Mouse (Mus musculus) ES-CJ7 (cell line): ENCODE measurements around the gene Cep57l1.

Experiments
- DNase-seq: peaks from one replicate; pipeline ENCODE4 v3.0.0; 2011; ENCODE audit warnings: low read depth, low spot score

Gene Cep57l1

DNA sequence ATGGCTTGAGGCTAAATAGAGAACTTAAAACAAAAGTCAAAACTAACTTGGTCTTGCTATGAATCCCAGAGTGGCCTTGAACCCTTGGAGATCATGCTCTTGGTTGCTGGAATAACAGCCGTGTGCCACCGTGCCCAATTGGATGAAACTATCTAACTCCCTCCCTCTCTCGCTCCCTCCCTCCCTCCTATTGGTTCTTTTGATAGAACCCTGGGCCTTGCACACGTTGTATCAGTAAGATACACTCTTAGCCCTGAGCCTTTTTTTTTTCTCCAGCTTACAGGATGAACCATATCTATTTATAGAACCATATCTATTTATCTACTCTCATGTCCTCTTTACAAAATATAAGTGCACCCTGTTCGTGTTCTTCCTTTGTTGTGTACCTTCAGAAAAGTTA is 6.8 kb upstream of the Cep57l1 start:
- DNase-seq = peak; percentile 62

DNA sequence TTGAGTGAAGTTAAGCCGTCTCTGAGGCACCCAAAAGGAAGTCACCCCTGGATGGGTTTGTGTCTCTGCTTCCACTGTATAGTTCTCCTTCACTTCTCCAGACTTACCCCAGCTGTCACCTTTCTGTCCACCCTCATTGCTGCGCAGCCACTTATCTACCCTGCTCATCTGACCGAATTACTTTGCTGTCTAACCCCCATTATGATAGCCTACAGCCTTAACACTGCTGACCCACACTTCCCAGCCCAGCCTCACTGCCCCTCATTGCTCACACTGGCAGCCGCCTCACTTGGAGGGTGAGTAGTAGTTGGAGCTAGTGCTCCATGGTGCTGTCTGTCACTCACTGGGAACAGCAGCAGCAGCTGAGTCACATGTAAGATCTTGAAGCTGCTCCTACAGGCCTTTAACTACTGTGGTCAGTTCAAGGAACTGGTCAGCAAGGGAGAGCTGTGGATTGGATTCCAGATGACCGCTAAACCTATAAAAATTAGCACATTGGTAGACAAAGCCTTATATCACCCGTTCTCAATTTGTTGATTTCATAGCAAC is 4.7 kb upstream of the Cep57l1 start:
- DNase-seq = no peak

DNA sequence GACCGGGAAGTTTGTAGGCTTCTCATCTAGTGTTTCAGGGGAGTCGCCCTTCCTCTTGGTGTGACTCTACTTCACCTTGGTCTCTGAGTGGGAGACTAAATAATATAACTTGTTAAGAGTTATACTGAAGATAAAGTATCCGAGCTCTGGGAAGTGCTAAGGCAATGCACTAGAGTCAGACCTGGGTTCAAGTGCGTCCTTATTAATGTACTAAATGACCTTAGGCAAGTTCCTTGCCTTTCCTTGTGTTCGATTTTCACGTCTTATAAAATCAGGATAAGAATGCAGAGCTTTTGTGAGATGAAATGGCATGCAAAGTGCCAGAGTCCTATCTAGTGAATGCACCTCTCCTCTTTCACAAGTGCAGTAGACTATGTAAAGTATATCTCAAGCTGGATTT is 2.9 kb upstream of the Cep57l1 start:
- no peak for DNase-seq

DNA sequence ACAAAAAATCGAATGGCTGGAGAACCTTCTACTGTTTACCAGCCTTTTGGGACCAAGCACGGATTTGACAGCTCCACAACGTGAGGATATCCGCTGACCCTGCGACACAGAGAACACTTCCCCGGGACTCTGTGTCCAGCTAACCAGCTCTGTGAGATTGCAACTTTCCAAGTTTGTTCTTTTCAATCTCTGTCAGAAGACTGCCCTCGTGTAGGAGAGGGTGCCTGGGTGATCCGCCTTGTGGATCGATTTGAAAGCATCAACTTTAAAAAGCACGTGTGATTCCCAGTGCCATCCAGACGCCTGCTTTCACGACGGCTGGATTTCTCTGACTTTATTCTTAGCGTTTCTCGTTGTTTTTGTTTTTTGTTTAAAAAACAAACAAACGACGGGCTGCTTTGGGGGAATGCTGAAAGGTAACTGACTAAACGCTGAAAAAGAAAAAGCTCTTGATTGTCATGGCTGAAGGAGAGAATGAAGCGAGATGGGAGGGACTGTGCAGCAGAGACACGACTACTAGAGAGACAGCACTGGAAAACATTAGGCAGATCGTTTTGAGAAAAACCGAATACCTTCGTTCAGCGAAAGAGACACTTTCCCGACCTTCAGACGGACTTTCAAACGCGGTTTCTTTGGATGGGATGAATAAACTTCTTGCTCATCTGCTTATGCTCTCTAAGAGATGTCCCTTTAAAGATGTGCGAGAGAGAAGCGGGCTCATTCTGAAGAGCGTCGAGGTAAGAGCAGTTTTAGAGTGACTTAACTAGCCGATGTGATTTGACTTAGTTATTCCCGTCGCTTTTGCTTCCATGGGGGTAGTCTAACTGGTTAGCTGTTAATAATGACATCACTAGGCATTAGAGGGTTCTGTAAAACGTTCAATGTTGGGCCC is 1.1 kb upstream of the Cep57l1 start:
- no peak for DNase-seq

DNA sequence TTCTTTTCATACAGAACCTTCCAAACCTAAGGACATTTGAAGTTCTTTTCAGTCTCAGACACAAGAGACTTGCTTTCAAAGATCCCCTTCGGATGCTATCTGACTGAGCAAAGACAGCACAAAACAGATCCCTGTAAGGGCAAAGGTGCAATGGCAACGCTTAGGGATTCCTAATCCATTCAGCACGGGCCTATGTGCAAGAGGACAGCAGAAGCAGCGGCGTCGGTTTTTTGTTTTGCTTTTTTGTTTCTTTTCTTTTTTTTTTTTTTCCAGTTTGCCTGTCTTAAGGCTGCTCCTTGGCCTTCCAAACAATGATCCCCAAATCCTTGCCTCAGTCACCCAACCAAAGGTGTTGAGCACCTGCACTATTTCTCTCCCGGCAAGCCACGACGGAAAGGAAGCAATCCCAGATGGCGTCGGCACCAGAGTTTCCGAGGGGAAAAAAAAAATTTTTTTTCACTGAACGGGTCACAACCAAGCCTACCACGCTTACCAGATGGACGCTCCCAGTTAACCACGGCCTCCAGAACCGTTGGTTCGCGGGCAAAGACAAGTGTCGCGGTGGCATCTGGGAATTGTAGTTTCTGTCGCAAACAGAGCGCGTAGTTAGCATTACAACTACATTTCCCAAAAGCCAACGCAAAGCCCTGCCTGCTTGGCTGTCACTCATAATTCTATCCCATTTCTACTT is 446 bp downstream of the Cep57l1 start:
- DNase-seq = peak; percentile 96

DNA sequence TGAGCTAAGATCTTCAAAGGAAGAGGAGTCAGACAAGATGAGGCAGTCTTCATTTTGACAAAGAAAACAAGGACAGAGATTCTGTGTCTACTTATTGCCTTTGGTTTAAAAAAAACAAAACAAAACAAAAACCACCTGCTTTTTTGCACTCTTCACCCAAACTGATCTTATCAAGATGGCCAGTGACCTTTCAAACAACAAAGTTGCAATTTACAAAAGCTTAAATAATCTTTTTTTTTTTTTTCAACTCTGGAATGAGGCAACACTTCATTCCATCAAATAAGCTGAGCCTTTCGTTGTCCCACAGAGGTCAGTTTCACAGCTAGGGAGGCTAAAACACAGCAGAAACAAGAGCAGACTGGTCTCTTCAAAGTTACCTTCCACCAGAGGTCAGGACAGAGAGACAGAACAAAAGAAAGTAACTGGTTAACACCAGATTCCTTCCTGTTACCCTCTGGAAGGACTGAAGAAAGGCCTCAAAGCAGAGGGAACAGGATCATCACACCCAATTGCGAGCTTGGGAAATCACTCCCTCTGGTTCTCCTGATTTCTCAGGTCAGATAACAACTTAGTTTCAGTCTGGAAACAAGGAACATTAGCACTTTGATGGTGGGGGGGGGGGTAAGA is 3.8 kb downstream of the Cep57l1 start:
- peak; percentile 81 for DNase-seq

DNA sequence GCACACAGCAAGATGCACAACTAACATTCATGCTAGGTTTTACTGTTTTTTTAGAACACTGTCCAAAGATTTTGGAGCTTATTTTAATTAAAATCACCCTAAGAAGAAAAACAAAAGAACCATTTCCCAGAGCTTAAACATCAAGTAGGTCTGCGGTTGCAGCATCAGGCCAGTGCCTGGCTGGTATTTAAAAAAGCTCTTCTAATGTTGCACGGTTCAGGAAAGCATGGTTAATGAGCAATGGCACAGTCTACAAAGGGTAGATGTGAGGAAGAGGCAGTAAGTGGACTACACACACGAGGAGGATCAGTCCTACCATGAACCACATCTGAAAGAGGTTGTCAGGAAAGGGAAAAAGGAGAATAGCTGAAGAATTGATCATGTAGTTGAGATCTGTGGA is 5.0 kb downstream of the Cep57l1 start:
- no peak for DNase-seq

DNA sequence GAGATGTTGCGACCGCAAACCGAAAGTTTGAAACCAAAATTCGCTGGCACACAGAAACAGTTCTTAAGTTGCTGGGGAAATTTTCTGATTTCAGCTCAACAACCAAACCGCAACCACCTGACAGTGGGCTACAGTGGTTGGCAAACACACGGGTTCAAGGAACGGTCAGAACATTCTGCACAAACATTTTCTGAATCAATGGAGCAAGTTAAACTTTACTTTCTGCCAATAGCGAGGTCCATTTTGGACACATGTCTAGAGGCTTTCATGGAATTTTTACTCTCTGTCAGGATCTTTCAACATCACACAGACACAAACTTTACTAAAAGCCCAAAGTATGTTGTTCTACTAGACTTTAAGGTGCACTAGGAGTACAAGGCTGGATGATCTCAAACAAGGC is 6.2 kb downstream of the Cep57l1 start:
- no peak for DNase-seq

DNA sequence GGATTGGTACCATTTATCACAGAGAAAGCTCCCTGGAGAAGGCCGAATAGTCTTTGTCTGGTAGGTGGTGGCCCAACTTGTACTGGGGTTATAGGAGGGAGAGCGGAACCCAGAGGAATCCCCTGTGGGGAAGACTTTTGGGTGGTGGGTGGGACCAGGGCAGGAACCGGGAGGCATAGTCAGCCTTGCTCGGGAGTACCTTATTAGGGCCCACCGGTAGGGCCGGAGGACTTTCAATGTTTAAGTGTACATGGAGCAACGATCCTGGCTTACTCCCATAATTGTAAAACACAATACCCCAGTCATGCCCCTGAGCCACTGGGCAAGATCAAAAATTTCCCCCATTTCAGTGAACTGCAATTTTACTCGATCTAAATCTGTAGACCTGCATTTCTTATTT is 12.4 kb downstream of the Cep57l1 start:
- DNase-seq = no peak

DNA sequence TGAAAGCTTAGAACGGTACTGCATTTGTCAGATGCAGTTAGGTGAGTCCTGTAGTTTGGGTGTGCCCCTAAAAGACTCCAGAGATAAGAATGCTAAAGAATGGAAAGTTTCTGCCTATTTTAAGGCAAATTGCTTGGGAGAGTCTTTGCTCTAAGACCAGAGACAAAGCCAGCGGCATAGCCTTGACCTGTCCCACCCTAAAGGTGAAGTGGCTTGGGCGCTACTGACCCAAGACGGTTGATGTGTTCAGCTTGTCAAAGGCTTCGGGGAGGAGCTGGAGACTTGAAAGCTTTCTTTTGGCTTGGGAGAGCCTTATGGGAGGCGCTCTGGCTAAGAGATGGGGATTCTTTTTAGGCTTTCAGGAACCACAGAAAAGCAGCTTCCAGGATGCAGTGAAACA is 17.3 kb downstream of the Cep57l1 start:
- peak; percentile 98 for DNase-seq

DNA sequence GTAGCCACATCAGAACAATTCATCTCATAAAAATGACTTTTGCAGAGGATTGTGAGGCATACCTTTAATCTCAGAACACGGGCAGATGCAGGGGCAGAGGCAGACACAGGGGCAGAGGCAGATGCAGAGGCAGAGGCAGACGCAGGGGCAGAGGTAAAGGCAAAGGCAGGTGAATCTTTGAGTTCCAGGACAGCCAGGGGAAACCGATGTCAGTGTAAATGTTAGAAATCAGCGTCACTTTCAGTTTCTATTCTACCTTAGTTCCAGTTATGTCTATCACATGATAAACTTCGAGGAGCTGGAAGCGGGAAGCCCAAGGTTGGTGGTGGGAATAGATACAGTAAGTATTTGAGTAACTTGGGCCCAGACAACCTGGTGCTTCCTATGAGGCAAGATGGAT is 42.4 kb downstream of the Cep57l1 start:
- DNase-seq = no peak

DNA sequence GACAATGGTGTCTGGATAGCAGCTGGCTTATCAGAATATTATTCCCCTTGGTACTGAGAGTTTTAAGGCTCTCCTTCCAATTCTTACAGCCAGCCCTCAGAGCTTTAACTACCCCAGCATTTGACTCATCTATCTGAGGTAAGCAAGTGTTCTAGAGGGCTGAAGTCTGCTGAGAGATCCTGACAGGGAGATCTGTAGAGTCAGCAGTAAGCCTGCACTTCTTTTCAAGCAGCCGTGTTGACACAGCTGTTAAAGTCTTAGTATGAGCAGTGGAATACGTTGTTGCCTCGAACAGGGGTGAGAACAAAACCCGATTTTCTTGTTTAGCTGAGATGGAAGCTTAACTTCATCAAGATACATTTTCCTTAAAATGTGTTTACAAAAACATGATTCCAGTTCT is 43.4 kb downstream of the Cep57l1 start:
- no peak for DNase-seq

DNA sequence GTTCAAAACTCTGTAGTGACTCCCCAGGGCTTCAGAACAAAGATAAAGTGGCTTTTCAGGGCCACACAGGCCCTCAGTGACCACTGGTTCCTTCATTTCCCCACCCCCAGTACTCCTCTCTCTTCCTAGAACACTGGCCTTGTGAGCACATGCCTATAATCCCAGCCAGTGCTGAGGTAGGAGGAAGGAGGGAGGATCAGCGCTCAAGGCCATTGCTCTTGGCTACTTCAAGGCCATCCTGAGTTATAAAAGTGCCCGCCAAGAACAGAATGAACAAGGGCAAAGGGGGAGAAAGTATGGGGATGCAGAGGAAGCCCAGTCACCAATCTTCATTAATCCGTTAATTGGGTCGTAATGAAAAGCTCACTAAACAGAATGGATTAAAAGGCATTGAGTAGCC is 44.1 kb downstream of the Cep57l1 start:
- no peak for DNase-seq

DNA sequence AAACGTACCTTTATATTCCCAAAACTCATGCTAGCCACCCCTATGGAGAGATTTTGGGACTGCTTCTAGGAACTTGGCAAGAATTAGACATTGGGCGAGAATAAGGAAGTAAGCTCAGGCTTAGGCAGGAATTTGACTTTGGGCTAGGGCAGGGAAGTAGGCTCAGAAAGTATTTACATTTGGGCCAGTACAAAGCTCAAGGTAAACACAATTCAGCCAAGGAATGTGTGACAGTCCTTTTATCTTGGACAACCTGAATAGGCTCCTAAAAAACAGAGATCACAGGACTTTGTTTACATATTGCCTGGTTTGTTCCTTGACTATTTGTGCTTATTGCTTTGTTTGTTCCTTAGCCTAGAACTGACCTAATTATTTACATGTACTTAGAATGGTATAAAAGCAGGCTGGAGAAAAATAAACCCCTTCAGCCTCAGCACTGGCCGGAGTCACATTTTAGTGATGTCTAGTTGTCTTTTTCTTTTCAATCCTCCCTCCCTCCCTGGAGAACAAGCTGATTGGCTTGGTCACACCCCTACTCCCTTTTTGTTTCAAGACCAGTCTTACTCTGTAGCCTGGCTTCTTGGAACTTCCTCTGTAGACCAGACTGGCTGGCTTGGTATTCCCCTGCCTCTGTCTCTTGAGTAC is 45.8 kb downstream of the Cep57l1 start:
- DNase-seq = peak; percentile 70

DNA sequence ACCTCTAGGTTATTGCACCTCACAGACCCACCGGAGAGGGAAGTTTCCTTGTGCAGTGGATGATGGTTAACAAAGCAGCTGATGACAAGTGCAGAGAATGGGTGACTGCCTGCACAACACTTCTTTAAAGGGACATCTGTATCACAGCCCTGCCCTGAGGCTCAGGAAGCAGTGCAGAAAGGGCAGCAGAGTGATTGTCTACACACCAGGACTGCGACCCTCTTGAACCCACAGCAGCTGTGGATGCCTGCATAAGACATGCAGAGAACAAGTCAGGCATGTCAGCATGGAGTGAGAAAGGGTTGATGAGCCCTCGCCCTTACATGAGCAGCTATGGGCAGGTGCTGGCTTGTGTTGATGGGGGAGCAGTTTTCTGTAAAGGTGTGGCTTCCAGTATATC is 48.8 kb downstream of the Cep57l1 start:
- DNase-seq = no peak

DNA sequence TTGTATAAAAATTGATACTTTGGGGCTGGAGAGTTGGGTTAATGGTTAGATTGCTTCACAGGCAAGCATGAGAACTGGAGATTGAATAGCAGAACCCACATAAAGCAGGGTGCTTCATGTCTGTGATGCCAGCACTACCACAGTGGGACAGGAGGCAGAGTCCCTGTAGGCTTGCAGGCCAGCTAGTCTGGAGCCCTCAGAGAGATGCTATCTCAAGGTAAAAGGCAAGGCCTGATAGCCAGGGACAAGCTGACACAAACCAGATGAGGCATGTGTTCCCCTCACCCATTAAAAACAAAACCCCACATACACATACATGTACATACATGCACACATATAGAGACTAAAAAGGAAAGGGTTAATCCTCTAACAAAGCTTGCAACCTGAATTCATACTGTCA is 51.6 kb downstream of the Cep57l1 start:
- DNase-seq = no peak

DNA sequence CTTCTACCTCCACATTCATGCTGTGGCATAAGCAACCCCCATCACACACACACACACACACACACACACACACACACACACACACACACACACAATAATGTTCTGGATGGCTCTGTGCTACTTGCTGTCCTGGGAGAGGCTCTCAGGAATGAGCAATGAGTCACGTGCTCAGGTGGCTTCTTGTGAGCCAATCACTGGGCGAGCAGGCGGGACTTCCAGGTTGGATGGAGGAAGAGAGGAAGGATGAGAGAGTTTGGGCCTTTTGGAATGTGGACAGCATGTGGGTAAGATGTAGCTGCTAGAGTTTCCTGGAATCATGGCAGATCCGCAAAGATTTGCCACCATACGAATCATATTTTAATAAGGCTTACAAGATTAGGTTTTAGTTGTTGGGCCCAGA is 52.4 kb downstream of the Cep57l1 start:
- peak; percentile 39 for DNase-seq

DNA sequence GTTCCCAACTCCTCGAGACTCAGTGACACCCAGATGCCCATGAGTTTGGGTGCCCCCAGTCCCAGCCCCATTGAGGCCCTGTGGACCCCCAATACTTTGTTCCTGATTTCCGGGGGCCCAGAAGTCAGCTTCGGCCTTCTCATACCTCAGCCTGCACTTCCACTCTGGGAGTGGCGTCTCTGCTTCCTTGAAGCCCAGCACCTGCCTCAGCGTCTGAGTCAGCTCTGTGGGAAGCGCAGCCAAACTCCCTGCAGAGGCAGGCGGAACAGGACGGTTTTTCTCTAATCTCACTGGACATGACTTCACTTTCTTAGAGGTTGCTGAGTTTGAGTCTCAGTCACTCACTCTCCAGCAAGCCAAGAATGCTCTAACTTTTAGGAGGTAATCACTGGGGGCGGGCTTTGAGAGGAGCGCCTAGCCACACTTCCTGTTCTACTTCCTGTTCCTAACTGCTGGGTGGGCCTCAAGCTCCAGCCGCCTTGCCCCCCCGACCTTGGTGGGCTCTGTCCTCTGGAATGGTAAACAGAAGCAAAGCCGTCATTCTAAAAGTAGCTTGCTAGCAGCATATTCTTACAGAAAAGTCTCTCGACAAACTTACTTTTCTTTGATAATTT is 57.7 kb downstream of the Cep57l1 start:
- DNase-seq = peak; percentile 27

DNA sequence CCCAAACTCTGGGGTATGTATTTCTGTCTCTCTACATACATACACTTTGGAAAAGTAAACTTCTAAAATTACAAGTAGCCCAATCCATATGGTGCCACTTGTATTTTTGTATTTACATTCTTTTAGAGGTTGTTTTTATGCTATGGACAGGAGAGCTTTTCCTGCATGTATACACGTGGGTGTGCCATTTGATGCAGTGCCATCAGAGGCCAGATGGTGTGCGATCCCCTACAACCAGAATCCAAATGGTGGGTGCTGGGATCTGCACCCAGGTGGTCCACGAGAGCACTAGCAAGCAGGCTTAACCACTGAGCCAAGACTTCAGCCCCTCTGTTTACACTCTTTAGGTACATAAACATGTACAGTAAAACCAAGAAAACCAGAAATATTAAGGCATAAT is 60.4 kb downstream of the Cep57l1 start:
- DNase-seq = no peak

DNA sequence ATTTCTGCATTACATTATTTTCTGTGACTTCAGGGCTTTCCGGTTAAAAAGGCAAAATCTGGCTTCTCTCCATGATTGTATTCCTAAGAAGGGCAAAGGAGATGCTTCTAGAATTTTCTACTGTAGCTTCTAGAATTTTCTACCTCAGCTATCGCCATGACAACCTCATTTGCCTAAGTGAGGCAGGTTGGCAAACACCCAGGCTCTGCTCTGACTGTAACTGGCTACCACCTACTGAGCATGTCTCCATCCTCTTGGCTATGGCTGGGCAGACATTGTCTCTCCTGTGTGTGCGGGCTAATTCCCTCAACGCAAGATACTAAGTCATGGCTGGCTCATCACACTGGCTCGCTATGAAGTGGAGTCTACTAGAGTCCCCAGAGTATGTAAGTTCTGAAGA is 63.1 kb downstream of the Cep57l1 start:
- no peak for DNase-seq

DNA sequence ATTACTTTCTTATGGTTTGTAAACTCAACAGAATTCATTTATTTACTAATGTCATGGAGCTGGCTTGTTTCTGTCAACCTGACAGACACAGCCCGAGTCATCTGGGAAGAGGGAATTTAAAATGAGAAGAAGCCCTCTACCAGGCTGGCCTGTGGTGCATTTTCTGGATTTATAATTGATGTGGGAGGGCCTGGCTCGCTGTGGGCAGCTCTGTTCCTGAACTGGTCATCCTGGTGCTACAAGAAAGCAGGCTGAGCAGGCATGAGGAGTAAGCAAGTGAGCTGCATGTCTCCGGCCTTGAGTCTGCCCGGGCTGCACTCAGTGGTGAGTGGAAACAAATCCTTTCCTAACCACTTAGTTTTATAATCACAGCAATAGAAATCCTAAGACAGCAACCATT is 65.7 kb downstream of the Cep57l1 start:
- DNase-seq = no peak

DNA sequence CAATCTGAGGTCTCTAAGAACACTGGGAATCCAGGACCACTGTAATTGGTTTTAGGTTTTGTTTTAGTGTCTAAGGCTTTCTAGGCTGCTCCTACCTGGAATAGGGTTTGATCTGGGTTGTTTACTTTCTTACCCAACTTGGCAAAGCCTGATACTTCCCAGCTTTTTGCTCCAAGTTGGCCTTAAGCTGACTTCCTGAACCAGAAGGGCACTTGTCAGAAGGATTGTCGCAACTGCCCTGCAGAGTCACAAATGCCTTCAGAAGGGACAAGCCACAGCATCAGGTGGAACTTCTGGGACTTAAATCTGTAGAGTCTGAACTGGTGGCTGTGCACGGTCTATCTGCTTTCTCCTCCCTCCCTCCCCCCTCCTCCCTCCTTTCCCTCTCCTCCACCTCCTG is 69.5 kb downstream of the Cep57l1 start:
- no peak for DNase-seq
